Mouse (Mus musculus): ENCODE measurements at regions not wholly inside any gene's neighbourhood (a gene's known extent, or its start where the extent isn't known, plus 50 kb on each side); places are given as distances from the start of the nearest gene placed in this dataset.
A peak's percentile ranks its signal among the peaks of the same experiment; 100 is the strongest.

GRCm38 (mm10) chr12:18606126-18606525 is 91.8 kb downstream of the 5730507C01Rik start:
- DNase-seq = peak; percentile 4

GRCm38 (mm10) chr12:18609835-18610234 is 95.5 kb downstream of the 5730507C01Rik start:
- peak; percentile 86 for DNase-seq

GRCm38 (mm10) chr12:18610581-18610980 is 96.3 kb downstream of the 5730507C01Rik start:
- peak; percentile 2 for DNase-seq

Measured in adrenal gland, postnatal 10 days (tissue).